Mouse (Mus musculus): Measurements from ENCODE around the gene Ddah1. TPM values are rescaled to one million over a fixed set of nuclear protein-coding genes. Genes with fewer than 3 reads are reported as not detected.

The Ddah1 gene
- total and polyA plus RNA-seq, 3 experiments, result 4.5 to 5.9 (median 5.4) TPM

DNA sequence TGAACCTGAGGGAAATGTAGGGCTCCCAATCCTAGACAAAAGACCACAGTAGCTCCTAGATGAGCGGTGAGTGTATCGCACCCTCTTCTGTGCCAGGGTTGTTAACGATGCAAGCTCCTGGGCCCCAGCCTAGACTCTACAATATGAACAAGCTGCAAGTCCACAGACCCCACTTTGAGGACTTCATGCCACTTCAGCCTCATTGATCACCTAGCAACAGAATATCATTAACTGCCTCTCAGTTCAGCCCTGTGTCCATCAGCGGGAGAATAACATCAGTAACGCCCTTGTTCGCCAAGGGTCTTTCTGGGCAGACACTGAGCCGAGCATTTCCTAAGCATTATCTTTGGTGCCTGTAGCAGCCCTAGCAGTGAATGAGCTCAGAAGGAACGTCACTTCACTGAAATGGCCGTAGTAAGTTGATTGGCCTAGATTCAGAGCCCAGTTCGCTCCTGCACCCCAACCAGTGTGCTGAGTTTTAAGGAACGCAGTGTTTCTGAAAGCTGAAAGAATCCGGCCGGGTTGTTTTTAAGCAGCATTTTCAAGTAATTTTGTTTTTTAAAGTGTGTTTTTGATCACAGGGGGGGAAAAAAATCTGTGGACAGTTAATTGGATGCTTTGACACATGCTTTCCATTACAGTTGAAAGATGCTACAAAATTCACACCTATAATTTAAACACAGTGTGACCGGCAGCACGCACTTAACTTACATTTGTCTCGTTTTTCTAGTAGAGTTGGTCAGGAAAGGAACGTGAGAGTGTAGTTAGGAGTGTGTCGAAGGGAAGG is 132.1 kb downstream of the Ddah1 start:
- WGBS, result 92% methylated on average over 18 of the region's 18 CpGs
- H3K4me1 ChIP-seq (ENCODE audit: control insufficient read depth, insufficient read depth, low read length), result peaks cover 8% of the 10 kb centered on the region
- intact Hi-C loops (cut with DNase I), result no loop called here

DNA sequence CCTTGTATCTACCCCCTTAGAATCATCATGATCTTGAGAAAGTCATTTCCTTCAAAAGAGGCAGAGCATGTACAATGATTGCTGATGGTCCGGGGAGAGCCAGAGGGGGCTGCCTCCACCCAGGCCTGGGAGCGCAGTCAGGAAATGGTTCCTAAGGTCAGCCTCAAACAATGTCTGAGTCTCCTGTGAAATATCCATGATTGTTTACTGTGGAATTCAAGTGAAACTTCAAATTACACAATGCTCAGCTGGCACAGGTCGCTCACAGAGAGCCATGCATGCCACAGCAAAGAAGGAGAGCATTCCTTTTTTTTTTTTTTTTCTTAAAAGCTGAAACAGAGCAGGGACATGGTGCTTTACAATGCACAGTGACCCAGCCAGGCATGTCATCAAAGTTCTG is 134.0 kb downstream of the Ddah1 start:
- H3K36me3 ChIP-seq (ENCODE audit: control insufficient read depth, insufficient read depth, low read length), result no peaks in the 10 kb centered on the region
- intact Hi-C loops (cut with DNase I), result no loop called here
- H3K4me3 ChIP-seq, result no peak overlapping the region
- H3K27ac ChIP-seq, result no peak overlapping the region
- H3K79me2 ChIP-seq (replicated peaks; ENCODE audit: control insufficient read depth, insufficient read depth, low read length), result no peaks in the 10 kb centered on the region
- H3K27me3 ChIP-seq (ENCODE audit: control insufficient read depth, insufficient read depth, low read length), result no peaks in the 10 kb centered on the region
- H3K9ac ChIP-seq (ENCODE audit: low read depth, low read length), result no peak overlapping the region
- TF ChIP-seq EP300 (IDR thresholded peaks at IDR 0.05; ENCODE audit: insufficient read depth, low read depth, low read length) (no peak), CTCF (IDR thresholded peaks at IDR 0.05) (no peak), POLR2A (IDR thresholded peaks at IDR 0.05; ENCODE audit: insufficient read depth, low read depth, low read length) (no peak)
- H3K4me1 ChIP-seq (ENCODE audit: control insufficient read depth, insufficient read depth, low read length), result peaks cover 7% of the 10 kb centered on the region
- 54% methylated on average over 3 of the region's 3 CpGs for WGBS
- DNase-seq, result no peak

More for the DNA sequence above, 132.1 kb downstream of the Ddah1 start:
- Histone ChIP-seq H3K9ac (ENCODE audit: low read depth, low read length) (no peak overlapping the region), H3K27ac (no peak overlapping the region), H3K4me3 (no peak overlapping the region), H3K27me3 (ENCODE audit: control insufficient read depth, insufficient read depth, low read length) (no peaks in the 10 kb centered on the region), H3K36me3 (ENCODE audit: control insufficient read depth, insufficient read depth, low read length) (no peaks in the 10 kb centered on the region), H3K79me2 (replicated peaks; ENCODE audit: control insufficient read depth, insufficient read depth, low read length) (no peaks in the 10 kb centered on the region)
- DNase-seq, result no peak
- no peak for TF ChIP-seq CTCF (IDR thresholded peaks at IDR 0.05)
- TF ChIP-seq EP300 (IDR thresholded peaks at IDR 0.05; ENCODE audit: insufficient read depth, low read depth, low read length), result no peak
- TF ChIP-seq POLR2A (IDR thresholded peaks at IDR 0.05; ENCODE audit: insufficient read depth, low read depth, low read length), result no peak

DNA sequence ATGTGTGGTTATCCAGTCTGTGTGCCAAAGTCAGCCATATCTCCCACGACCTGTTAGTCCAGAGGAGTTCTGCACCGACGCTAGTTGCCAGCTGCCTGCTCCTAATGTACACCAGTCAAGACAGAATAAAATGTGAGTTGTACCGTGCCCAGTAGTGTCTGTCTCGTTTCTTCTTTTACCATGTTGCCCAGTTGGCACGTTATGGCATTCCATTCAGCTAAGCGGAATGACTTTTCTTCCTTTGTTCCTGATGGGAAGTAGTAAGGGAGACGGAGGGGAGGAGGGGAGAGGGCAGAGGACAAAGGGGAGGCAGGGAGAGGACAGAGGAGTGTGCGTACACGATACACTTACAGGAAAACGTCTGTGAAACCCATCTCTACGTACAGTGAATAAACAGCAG is 135.7 kb downstream of the Ddah1 start:
- peak in 1 of 2 experiments; percentile 30 for DNase-seq
- Histone ChIP-seq H3K36me3 (ENCODE audit: control insufficient read depth, insufficient read depth, low read length) (no peaks in the 10 kb centered on the region), H3K27ac (peak overlapping the region; percentile 41), H3K4me3 (no peak overlapping the region), H3K9ac (ENCODE audit: low read depth, low read length) (peak overlapping the region; percentile 1; the same call in 1 of the 2 replicates), H3K79me2 (replicated peaks; ENCODE audit: control insufficient read depth, insufficient read depth, low read length) (no peaks in the 10 kb centered on the region), H3K4me1 (ENCODE audit: control insufficient read depth, insufficient read depth, low read length) (peaks cover 7% of the 10 kb centered on the region), H3K27me3 (ENCODE audit: control insufficient read depth, insufficient read depth, low read length) (no peaks in the 10 kb centered on the region)
- intact Hi-C loops (cut with DNase I), result loop anchor here (2.0 kb wide), 1 partner anchor 15 kb away; no protein-coding TSS in a partner anchor
- WGBS, result 37% methylated on average over 12 of the region's 12 CpGs
- no peak for TF ChIP-seq CTCF (IDR thresholded peaks at IDR 0.05)
- no peak for TF ChIP-seq POLR2A (IDR thresholded peaks at IDR 0.05; ENCODE audit: insufficient read depth, low read depth, low read length)
- no peak for TF ChIP-seq EP300 (IDR thresholded peaks at IDR 0.05; ENCODE audit: insufficient read depth, low read depth, low read length)

DNA sequence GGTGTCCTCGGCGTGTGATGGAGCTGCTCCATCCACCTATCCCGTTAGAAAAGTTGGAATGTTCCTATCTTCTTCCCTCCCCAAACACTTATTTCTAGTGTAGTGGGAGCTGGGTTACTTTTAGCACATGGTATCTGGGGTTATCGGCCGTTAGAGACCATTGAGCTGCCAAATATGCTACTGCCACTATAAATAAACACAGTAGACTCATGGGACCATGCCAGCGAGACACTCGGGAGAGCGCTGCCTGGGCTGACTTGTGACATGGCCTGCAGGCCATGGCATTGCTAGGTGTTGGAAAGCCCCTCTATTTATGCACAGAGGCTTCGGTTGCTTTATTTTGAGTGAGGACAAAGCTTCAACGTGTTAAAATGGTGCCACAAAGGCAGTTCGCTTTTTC is 139.3 kb downstream of the Ddah1 start:
- WGBS, result 42% methylated on average over 11 of the region's 11 CpGs
- peak overlapping the region; percentile 85 for H3K27ac ChIP-seq
- H3K36me3 ChIP-seq (ENCODE audit: control insufficient read depth, insufficient read depth, low read length), result no peaks in the 10 kb centered on the region
- intact Hi-C loops (cut with DNase I), result no loop called here
- H3K4me3 ChIP-seq, result no peak overlapping the region
- peak; percentile 51 to 79 for DNase-seq
- peaks cover 8% of the 10 kb centered on the region for H3K4me1 ChIP-seq (ENCODE audit: control insufficient read depth, insufficient read depth, low read length)
- H3K79me2 ChIP-seq (replicated peaks; ENCODE audit: control insufficient read depth, insufficient read depth, low read length), result no peaks in the 10 kb centered on the region
- TF ChIP-seq EP300 (IDR thresholded peaks at IDR 0.05; ENCODE audit: insufficient read depth, low read depth, low read length) (peak; percentile 83), POLR2A (IDR thresholded peaks at IDR 0.05; ENCODE audit: insufficient read depth, low read depth, low read length) (no peak)
- no peak overlapping the region for H3K9ac ChIP-seq (ENCODE audit: low read depth, low read length)
- no peaks in the 10 kb centered on the region for H3K27me3 ChIP-seq (ENCODE audit: control insufficient read depth, insufficient read depth, low read length)

GRCm38 (mm10) chr3:145899832-145900231 is 141.4 kb downstream of the Ddah1 start:
- no peaks in the 10 kb centered on the region for H3K27me3 ChIP-seq (ENCODE audit: control insufficient read depth, insufficient read depth, low read length)
- WGBS, result 47% methylated on average over 8 of the region's 8 CpGs
- peak; percentile 46 to 82 for DNase-seq
- H3K4me3 ChIP-seq, result no peak overlapping the region
- peak overlapping the region; percentile 91 for H3K27ac ChIP-seq
- no peak overlapping the region for H3K9ac ChIP-seq (ENCODE audit: low read depth, low read length)
- no peaks in the 10 kb centered on the region for H3K79me2 ChIP-seq (replicated peaks; ENCODE audit: control insufficient read depth, insufficient read depth, low read length)
- H3K36me3 ChIP-seq (ENCODE audit: control insufficient read depth, insufficient read depth, low read length), result no peaks in the 10 kb centered on the region
- TF ChIP-seq CTCF (IDR thresholded peaks at IDR 0.05) (no peak), EP300 (IDR thresholded peaks at IDR 0.05; ENCODE audit: insufficient read depth, low read depth, low read length) (peak; percentile 95), POLR2A (IDR thresholded peaks at IDR 0.05; ENCODE audit: insufficient read depth, low read depth, low read length) (0 out of 2 replicates have a peak, but pooled peaks have one; percentile 10)
- intact Hi-C loops (cut with DNase I), result loop anchor here (5.0 to 10.0 kb wide), 2 partner anchors 145 to 253 kb away; partner anchors contain the start of genes Ccn1 and Ddah1
- H3K4me1 ChIP-seq (ENCODE audit: control insufficient read depth, insufficient read depth, low read length), result peaks cover 7% of the 10 kb centered on the region

- Histone ChIP-seq H3K27me3 (ENCODE audit: control insufficient read depth, insufficient read depth, low read length) (no peaks in the 10 kb centered on the region), H3K4me1 (ENCODE audit: control insufficient read depth, insufficient read depth, low read length) (peaks cover 3% of the 10 kb centered on the region; the same call in 1 of the 2 replicates), H3K9ac (ENCODE audit: low read depth, low read length) (no peak overlapping the region), H3K36me3 (ENCODE audit: control insufficient read depth, insufficient read depth, low read length) (no peaks in the 10 kb centered on the region), H3K4me3 (no peak overlapping the region), H3K27ac (no peak overlapping the region), H3K79me2 (replicated peaks; ENCODE audit: control insufficient read depth, insufficient read depth, low read length) (no peaks in the 10 kb centered on the region)
- TF ChIP-seq EP300 (IDR thresholded peaks at IDR 0.05; ENCODE audit: insufficient read depth, low read depth, low read length) (no peak), CTCF (IDR thresholded peaks at IDR 0.05) (no peak), POLR2A (IDR thresholded peaks at IDR 0.05; ENCODE audit: insufficient read depth, low read depth, low read length) (no peak)
- 97% methylated on average over 8 of the region's 8 CpGs for WGBS
- no peak for DNase-seq
- intact Hi-C loops (cut with DNase I), result loop anchor here (5.0 to 10.0 kb wide), 2 partner anchors 149 to 256 kb away; partner anchors contain the start of genes Ccn1 and Ddah1
Observed at GRCm38 (mm10) chr3:145903530-145903929, 145.1 kb downstream of the Ddah1 start.
